Mouse (Mus musculus) cerebellum, adult 2 months (tissue): Measurements from ENCODE around the gene Ccdc172.

Source experiments
- CTCF ChIP-seq: fragments of 200-500 bp; IDR thresholded peaks from 2 replicates; pipeline ENCODE4 v1.5.1; 2011; ENCODE audit warnings: low read depth, mild to moderate bottlenecking, control low read depth, low read length, moderate library complexity, borderline replicate concordance; ENCODE audit not compliant: insufficient read depth
- POLR2A ChIP-seq: fragments of 200-500 bp; IDR thresholded peaks from 2 replicates; pipeline ENCODE4 v1.6.1; 2011; ENCODE audit warnings: low read length, control low read depth, borderline replicate concordance; ENCODE audit not compliant: insufficient read depth

DNA sequence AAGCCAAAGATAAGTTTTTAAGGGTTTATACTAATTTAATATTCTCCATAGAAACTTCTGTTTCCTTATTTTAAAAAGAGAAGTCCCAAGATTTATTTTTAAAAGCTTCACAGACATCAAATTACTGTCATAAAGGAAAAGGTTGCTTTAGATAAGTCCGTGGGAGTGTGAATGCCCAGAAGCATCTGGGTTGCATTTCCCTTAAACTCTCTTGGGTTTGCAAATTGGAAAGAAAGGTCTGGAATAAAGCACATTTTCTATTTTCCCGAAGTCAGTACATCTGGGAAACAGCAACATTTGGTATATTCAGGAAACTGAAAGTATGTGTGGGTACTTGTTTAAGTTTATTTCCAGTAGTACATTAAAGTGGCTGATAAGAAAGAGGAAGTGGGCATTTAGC lies 43.5 kb upstream of the Ccdc172 start:
- TF ChIP-seq CTCF, result no peak
- TF ChIP-seq POLR2A, result no peak
